Mouse (Mus musculus) gastrocnemius, postnatal 36 days (tissue): ENCODE results near the gene Slpi. TPM values are rescaled to one million over a fixed set of nuclear protein-coding genes. Genes with fewer than 3 reads are reported as not detected.
A peak's percentile ranks its signal among the peaks of the same experiment; 100 is the strongest.

Experiments used
- DNase-seq, 2 experiments: peaks; one replicate each; pipeline ENCODE4 v3.0.0; 2022
- intact Hi-C: fragments of 180-260 bp; cut with DNase I; formaldehyde crosslinking; loops from one replicate; pipeline ENCODE4 v1.15.1; 2025
- long read RNA-seq, 2 experiments: library from polyadenylated mRNA; stranded (forward); transcript quantifications; one replicate each; pipeline ENCODE4 v2.0.0; 2021
- total RNA-seq, 2 experiments: library from RNA; stranded (reverse); gene quantifications; 2 replicates each; pipeline ENCODE4 v1.2.3; 2021

Slpi gene
- total RNA-seq, result 1 to 10 TPM in 1 of 2 experiments, not detected in 1; 1.1 TPM
- long read RNA-seq, experiment 1, partial matches to known transcripts, result 0 of 1 reads
- long read RNA-seq, experiment 1, other reads (novel, unspliced or antisense), result 1 of 1 reads
- long read RNA-seq, experiment 2, result 0 reads

- DNase-seq, result no peak
- intact Hi-C loops, result no loop called here
Measured at GRCm38 (mm10) chr2:164389020-164389419, at the start of gene Slpi. Gene Slpi (minus strand): TSS chr2:164389095.

GRCm38 (mm10) chr2:164438257-164438656 lies 49.4 kb upstream of the Slpi start:
- intact Hi-C loops, result no loop called here
- no peak for DNase-seq

DNA sequence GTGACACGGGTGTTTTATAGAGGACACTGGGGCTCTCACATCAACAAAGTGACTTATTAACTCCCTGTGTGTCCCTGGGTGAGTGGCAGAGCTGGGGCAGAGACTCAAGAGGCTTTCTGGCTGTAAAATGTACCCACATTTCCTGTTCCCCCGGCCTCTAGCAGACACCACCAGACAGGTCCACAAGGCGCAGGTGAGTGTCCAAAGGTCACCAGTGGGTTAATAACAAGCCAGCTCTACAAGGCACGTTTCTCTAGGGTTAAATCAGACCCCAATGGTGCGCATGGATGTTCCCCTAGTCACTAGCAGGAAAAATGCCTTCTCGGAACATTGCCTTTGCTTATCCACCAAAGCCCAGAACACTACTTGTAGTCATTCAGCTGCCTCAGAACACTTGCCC lies 48.8 kb upstream of the Slpi start:
- intact Hi-C loops, result no loop called here
- DNase-seq, result no peak

GRCm38 (mm10) chr2:164436961-164437360 lies 48.1 kb upstream of the Slpi start:
- intact Hi-C loops, result no loop called here
- DNase-seq, result peak in 1 of 2 experiments; percentile 44

DNA sequence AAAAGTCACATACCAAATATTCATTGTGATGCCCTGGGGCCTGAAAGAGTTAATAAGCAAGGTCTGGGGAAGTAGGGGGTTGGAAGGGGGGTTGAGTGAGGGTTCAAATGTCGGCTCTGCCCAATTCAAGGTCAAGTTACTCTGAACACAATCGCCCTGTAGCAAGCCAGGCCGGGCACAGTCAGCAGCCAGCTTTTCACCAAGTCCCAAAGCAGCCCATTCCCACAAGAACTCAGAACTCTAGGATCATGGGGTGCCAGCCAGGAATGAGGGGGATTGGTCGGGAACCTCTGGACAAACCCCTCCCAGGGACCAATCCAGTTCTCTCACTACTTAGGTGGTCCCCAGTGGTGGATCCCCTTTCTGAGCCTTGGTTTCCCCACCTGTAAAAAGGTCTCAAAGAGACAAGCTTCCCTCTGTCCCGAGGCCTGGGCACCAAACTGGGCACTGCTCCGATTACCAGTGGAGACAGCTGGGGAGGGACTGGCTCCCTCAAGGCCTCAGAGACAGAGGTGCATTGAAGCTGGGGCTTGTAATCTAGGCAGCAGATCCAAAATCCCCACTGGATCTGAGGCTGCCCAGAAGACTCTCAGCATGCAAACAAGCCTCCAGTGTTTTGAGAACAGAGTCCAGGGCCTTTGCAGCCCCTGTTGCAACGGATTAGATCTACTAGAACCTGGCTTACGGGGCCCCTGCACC lies 47.5 kb upstream of the Slpi start:
- intact Hi-C loops, result no loop called here
- no peak for DNase-seq

DNA sequence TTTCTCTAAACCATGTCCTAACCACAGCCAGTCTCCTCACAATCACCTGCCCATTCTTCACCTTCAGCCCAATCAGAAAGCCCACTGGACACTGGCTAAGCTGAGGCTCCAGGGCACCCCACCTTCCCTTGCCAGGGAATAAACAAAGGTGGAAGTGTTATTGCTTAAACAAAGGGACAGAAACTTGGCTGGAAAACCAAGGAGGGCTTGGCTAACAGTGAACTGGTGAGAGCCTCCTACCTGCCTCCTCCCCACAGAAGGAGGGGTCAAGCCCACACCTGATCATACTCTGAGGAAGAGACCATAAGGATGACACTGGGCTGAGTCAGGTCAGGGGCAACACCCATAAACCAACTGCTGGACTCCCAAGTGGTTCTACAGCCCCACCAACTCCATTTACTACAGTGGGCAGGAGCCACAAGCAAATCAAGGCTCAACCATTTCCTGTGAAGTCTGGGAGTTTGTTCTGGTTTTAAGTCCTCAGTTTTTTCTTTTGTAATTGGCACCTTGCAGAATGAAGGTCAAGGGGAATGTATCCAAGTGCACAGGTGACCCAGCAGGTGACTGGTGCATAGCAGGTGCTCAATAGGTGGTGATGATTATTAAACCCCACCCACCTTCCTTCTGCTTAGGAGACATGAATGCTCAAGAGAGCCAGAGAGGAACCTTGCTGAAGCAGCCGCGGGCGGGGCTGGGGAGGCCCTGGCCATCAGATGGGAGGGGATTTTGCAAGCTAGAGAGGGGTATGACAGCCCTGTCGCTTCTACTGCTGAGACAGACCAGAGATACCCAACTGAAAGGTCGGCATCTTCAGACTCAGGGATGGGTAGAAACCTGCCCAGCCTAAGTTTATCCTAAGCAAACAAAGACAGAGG lies 46.6 kb upstream of the Slpi start:
- intact Hi-C loops, result no loop called here

DNA sequence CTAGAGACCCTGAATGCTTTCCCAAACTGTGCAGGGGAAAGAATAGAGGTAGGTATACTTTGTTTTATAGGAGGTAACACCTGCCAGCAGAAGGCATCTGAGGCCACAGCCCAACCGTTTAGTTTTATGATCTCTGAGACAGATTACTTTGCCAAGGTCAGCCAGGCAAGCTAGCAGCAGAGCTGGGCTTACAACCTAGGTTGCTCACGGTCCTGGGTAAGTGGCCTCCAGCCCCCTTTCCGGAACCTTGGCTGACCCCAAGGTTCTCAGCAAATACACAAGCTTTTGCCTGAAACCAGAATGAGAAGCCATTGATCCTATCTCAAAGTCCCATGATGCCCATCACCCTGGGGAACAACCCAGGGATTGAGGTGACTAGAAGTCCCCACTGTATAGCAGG lies 45.8 kb upstream of the Slpi start:
- intact Hi-C loops, result no loop called here
- no peak for DNase-seq

More for the DNA sequence above, 46.6 kb upstream of the Slpi start:
- DNase-seq, result no peak

- intact Hi-C loops, result no loop called here
- DNase-seq, result no peak
Measured at GRCm38 (mm10) chr2:164433278-164433895, 44.5 kb upstream of the Slpi start.

GRCm38 (mm10) chr2:164432541-164433191 lies 43.8 kb upstream of the Slpi start:
- intact Hi-C loops, result no loop called here
- DNase-seq, result peak in 1 of 2 experiments; percentile 30

GRCm38 (mm10) chr2:164431676-164432465 lies 43.0 kb upstream of the Slpi start:
- no peak for DNase-seq
- intact Hi-C loops, result no loop called here

GRCm38 (mm10) chr2:164430697-164431096 lies 41.8 kb upstream of the Slpi start:
- no peak for DNase-seq
- intact Hi-C loops, result no loop called here

DNA sequence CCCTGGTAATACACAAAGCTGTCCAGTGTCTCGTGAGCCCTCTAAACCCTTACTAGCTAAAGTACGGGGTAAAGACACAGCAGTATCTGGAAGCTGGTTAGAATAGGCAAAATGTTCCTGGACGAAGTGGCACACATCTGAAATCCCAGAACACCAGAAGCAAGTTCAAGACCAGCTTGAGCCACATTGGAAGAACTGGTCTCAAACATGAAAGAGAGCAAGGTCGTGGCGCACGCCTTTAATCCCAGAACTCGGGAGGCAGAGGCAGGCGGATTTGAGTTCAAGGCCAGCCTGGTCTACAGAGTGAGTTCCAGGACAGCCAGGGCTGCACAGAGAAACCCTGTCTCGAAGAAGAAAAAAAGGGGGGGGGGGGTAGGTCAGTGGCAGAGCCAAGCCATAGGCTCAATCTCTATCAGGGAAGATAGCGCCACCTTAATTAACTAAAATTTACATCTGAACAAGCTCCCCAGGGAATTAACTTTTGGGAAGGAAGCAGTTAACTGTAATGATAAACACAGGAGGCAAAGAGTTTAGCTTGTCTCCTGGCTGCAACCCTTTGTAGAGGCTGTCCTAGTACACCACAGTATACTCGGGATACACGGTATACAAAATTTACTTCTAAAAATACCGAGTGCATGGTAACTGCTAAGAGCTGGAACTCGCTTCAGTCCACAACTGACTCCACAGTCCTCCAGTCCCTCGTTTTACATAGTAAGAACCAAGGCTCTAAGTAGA lies 41.2 kb upstream of the Slpi start:
- intact Hi-C loops, result no loop called here
- DNase-seq, result no peak

DNA sequence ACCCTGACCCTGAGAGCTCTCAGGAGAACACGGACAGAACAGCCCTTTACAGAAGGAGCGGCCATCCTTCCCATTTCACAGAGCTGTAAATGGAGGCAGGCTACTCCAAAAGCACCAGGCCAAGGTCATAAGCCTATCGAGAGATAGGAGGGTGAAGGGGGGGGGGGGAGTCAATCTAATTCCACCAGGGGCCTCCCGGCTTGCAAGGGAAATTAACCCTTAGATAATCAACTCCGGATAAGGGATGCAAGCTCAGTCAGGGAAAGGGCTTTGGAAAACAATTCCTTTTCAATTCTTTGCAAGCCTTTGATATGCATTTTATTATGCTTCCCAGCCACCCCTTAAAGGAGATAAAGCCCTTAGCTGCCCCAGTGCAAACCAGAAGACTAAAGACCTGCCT lies 39.6 kb upstream of the Slpi start:
- intact Hi-C loops, result no loop called here
- DNase-seq, result no peak

DNA sequence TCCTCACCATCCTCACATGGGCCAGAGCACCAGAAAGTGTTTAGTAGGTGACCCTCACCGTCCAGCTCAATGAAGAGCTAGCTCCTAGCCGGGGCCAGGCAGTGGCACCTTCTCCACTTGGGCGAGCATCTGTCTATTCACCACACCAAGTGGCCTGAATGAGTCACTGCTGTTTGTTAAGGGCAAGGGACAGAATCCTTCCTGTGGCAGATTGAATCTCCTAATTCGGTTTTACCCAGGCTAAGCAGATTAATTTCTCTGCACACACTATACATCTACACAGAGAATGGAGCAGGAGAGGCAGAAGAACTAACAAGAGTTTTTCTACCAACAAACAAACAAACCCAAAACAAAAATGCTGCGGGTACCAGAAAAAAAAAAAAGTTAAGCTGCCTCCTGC lies 38.1 kb upstream of the Slpi start:
- intact Hi-C loops, result no loop called here

DNA sequence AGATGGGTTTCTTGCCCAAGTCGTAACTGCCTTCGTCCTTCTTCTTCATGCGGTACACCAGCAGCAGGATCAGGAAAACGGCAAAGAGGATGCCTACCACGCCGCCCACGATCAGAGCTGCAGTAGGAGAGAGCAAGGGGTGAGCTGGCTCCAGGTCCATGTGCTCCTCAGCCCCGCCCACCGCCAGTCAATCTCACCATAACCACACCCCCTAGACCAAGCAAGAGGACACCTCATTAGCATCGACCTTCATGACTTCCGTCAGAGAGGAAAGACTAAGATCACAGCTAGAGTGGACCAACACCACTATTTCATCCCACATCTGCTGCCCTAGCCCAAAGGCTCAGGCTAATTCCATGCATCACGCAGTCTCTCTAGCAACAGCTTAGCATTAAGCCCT lies 37.2 kb upstream of the Slpi start:
- intact Hi-C loops, result no loop called here
- DNase-seq, result no peak

More for the DNA sequence above, 38.1 kb upstream of the Slpi start:
- no peak for DNase-seq

DNA sequence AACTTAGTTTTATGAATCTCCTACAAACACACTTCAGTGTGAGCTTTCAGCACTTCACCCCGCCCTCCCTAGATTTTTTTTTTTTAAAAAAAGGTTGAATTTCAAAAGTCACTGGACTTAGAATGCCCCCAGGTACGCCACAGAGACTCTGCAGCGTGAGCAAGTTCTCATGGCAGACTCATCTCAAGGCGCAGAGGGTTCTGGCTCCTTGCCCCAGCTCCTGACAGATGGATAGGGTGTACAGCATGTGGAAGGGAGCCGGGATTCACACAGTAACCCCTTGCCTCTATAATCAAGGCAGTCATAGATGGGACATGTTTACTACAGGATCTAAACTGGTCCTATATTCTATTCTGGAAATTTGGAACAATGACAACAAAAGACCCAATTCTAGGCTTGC lies 36.5 kb upstream of the Slpi start:
- DNase-seq, result no peak
- intact Hi-C loops, result no loop called here

DNA sequence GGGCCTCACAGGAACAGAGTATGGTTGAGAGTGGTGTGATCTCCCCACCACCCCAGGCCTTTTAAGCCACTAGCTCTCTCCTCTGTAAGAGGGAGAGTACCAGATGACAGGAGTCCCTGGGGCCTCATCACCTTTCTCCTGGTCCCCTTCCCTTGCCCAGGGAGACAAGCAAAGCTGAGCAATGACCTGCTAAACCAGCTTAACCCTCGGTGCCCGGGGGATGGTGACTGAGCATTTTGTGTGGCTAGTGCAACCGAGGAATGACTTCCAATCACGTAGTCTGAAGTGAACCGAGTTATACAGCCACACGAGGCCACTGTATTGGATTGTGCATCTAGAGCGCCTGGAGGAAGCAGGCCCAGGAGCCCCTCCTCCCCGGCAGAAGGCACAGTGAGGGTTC lies 35.5 kb upstream of the Slpi start:
- no peak for DNase-seq
- intact Hi-C loops, result no loop called here

DNA sequence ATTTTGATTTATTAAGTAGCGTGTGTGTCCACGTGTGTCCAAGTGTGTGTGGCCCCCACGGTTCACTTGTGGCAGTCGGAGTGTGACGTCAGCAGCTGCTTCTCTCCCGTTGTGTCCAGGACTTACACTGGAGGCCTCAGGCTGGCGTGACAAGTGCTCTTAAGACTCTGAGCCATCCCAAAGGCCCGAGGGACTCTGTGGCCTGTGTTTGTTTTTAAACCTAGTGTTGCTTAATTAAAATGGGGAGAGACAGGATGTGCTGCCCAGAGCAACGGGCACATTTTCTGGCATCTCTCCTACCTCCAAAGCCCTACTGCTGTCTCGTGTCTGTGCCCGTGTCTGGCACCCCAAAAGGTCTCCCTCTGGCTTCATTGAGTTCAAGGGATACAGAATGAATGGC lies 34.6 kb upstream of the Slpi start:
- DNase-seq, result no peak
- intact Hi-C loops, result no loop called here

GRCm38 (mm10) chr2:164422675-164423393 lies 33.9 kb upstream of the Slpi start:
- intact Hi-C loops, result no loop called here
- no peak for DNase-seq
